Mouse (Mus musculus) forebrain, embryonic 16.5 days (tissue): ENCODE results near the gene Adar. TPM values are rescaled to one million over a fixed set of nuclear protein-coding genes. Genes with fewer than 3 reads are reported as not detected.

Experiments
- ATAC-seq: fragments of 200-750 bp; cut with Nextera tagmentation; 2 replicates; pipeline ENCODE4 v1.8.0; 2017; ENCODE audit warnings: mild to moderate bottlenecking, moderate library complexity
- H3K27ac ChIP-seq: fragments of 300-500 bp; sonication (generic); 2 replicates; pipeline ENCODE4 v1.5.1; 2014; ENCODE audit warnings: low read length, control low read depth
- H3K27me3 ChIP-seq: fragments of 300-500 bp; sonication (generic); replicated peaks from 2 replicates; pipeline ENCODE4 v1.6.1; 2014; ENCODE audit warnings: low read length; ENCODE audit not compliant: control insufficient read depth, insufficient read depth
- H3K36me3 ChIP-seq: fragments of 300-500 bp; sonication (generic); 2 replicates; pipeline ENCODE4 v1.6.1; 2014; ENCODE audit not compliant: control insufficient read depth, insufficient read depth
- H3K4me1 ChIP-seq: fragments of 300-500 bp; sonication (generic); replicated peaks from 2 replicates; pipeline ENCODE4 v1.6.1; 2014; ENCODE audit warnings: low read length; ENCODE audit not compliant: control insufficient read depth, insufficient read depth
- H3K4me2 ChIP-seq: fragments of 300-500 bp; sonication (generic); 2 replicates; pipeline ENCODE4 v1.6.1; 2014; ENCODE audit warnings: mild to moderate bottlenecking, low read length, control low read depth
- H3K4me3 ChIP-seq: fragments of 300-500 bp; sonication (generic); replicated peaks from 2 replicates; pipeline ENCODE4 v1.5.1; 2014; ENCODE audit warnings: mild to moderate bottlenecking, low read length, control low read depth
- H3K9ac ChIP-seq: fragments of 300-500 bp; sonication (generic); replicated peaks from 2 replicates; pipeline ENCODE4 v1.6.1; 2014; ENCODE audit warnings: low read depth, low read length, control low read depth
- H3K9me3 ChIP-seq: fragments of 300-500 bp; sonication (generic); 2 replicates; pipeline ENCODE4 v1.6.1; 2016; ENCODE audit warnings: low read length; ENCODE audit not compliant: control insufficient read depth
- WGBS: fragments of 180-500 bp; shearing (Covaris S2); extraction: QIAGEN DNeasy Blood & Tissue Kit; methylation state at CpG from one replicate; pipeline ENCODE4 v1.1.7; 2014; 5-methylcytosine and 5-hydroxymethylcytosine counted together
- polyA plus RNA-seq: library from polyadenylated mRNA; unstranded; fragments of >200 nt; fragmentation: Nextera tagmentation; extraction: Ambion mirVana; gene quantifications from 2 replicates; pipeline ENCODE4 v1.2.1, GENCODE M21; 2015

The Adar gene
- polyA plus RNA-seq, 1 experiment from 2014 or later = 33.4 TPM

GRCm38 (mm10) chr3:89764119-89764724, 49.4 kb downstream of the Adar start, which contains the start of gene Chrnb2:
Gene Chrnb2 (minus strand): TSS chr3:89764632.
- peak within 1 kb of the TSS; percentile 74 for H3K9ac ChIP-seq
- no peaks in the 10 kb centered on the region for H3K9me3 ChIP-seq
- under 1% methylated on average over 36 of the region's 36 CpGs for WGBS
- H3K4me1 ChIP-seq = peaks cover 28% of the 10 kb centered on the region
- peak within 1 kb of the TSS; percentile 65 for H3K4me3 ChIP-seq
- peak; percentile 75 for ATAC-seq
- H3K27me3 ChIP-seq = peaks cover 2% of the 10 kb centered on the region; the same call in 1 of the 2 replicates
- peak within 1 kb of the TSS; percentile 74 for H3K27ac ChIP-seq
- H3K4me2 ChIP-seq = peak within 1 kb of the TSS; percentile 76
- 0 out of 2 replicates have a peak, but pooled peaks cover 2% of the 10 kb centered on the region for H3K36me3 ChIP-seq

GRCm38 (mm10) chr3:89769584-89769983, 54.8 kb downstream of the Adar start:
- Histone ChIP-seq H3K27ac (no peak overlapping the region), H3K4me3 (no peak overlapping the region), H3K4me2 (no peak overlapping the region), H3K9ac (no peak overlapping the region), H3K9me3 (no peaks in the 10 kb centered on the region), H3K4me1 (peaks cover 26% of the 10 kb centered on the region), H3K27me3 (peaks cover 2% of the 10 kb centered on the region; the same call in 1 of the 2 replicates), H3K36me3 (no peaks in the 10 kb centered on the region)
- ATAC-seq = no peak
- 75% methylated on average over 7 of the region's 7 CpGs for WGBS

GRCm38 (mm10) chr3:89770425-89771002, 55.7 kb downstream of the Adar start:
- Histone ChIP-seq H3K27me3 (peaks cover 2% of the 10 kb centered on the region; the same call in 1 of the 2 replicates), H3K9ac (no peak overlapping the region), H3K36me3 (no peaks in the 10 kb centered on the region), H3K9me3 (no peaks in the 10 kb centered on the region), H3K4me1 (peaks cover 32% of the 10 kb centered on the region), H3K4me3 (no peak overlapping the region), H3K4me2 (no peak overlapping the region), H3K27ac (no peak overlapping the region)
- ATAC-seq = no peak
- WGBS = 59% methylated on average over 2 of the region's 2 CpGs

GRCm38 (mm10) chr3:89772588-89772967, 57.8 kb downstream of the Adar start:
- H3K27me3 ChIP-seq = no peaks in the 10 kb centered on the region
- H3K36me3 ChIP-seq = peaks cover 6% of the 10 kb centered on the region
- peak; percentile 65 for ATAC-seq
- H3K27ac ChIP-seq = peak overlapping the region; percentile 93
- peaks cover 33% of the 10 kb centered on the region for H3K4me1 ChIP-seq
- no peaks in the 10 kb centered on the region for H3K9me3 ChIP-seq
- WGBS = 0% methylated on average over 17 of the region's 17 CpGs
- peak overlapping the region; percentile 79 for H3K4me2 ChIP-seq
- peak overlapping the region; percentile 98 for H3K9ac ChIP-seq
- peak overlapping the region; percentile 92 for H3K4me3 ChIP-seq

GRCm38 (mm10) chr3:89772968-89773709, 58.3 kb downstream of the Adar start, which contains the start of gene Ube2q1:
Gene Ube2q1 (plus strand): TSS chr3:89773616.
- Histone ChIP-seq H3K36me3 (peaks cover 10% of the 10 kb centered on the region), H3K4me2 (peak within 1 kb of the TSS; percentile 79), H3K4me1 (peaks cover 33% of the 10 kb centered on the region), H3K9me3 (no peaks in the 10 kb centered on the region), H3K9ac (peak within 1 kb of the TSS; percentile 98), H3K27ac (peak within 1 kb of the TSS; percentile 93), H3K27me3 (no peaks in the 10 kb centered on the region), H3K4me3 (peak within 1 kb of the TSS; percentile 92)
- peak; percentile 96 for ATAC-seq
- under 1% methylated on average over 68 of the region's 90 CpGs for WGBS

- Histone ChIP-seq H3K4me3 (peak overlapping the region; percentile 92), H3K27ac (peak overlapping the region; percentile 93), H3K27me3 (no peaks in the 10 kb centered on the region), H3K9ac (peak overlapping the region; percentile 98), H3K9me3 (no peaks in the 10 kb centered on the region), H3K4me2 (peak overlapping the region; percentile 67), H3K36me3 (peaks cover 14% of the 10 kb centered on the region), H3K4me1 (peaks cover 33% of the 10 kb centered on the region)
- ATAC-seq = peak; percentile 21
- WGBS = 0% methylated on average over 29 of the region's 37 CpGs
Measured at GRCm38 (mm10) chr3:89773740-89774211, 59.0 kb downstream of the Adar start.

- Histone ChIP-seq H3K27ac (no peak overlapping the region), H3K9ac (peak overlapping the region; percentile 98), H3K27me3 (no peaks in the 10 kb centered on the region), H3K4me1 (peaks cover 33% of the 10 kb centered on the region), H3K4me2 (peak overlapping the region; percentile 67), H3K4me3 (peak overlapping the region; percentile 92), H3K36me3 (peaks cover 16% of the 10 kb centered on the region), H3K9me3 (no peaks in the 10 kb centered on the region)
- 50% methylated on average over 15 of the region's 15 CpGs for WGBS
- no peak for ATAC-seq
Measured at GRCm38 (mm10) chr3:89774236-89774960, 59.6 kb downstream of the Adar start.

- Histone ChIP-seq H3K36me3 (peaks cover 19% of the 10 kb centered on the region), H3K4me1 (peaks cover 29% of the 10 kb centered on the region), H3K27me3 (no peaks in the 10 kb centered on the region), H3K4me3 (no peak overlapping the region), H3K27ac (no peak overlapping the region), H3K4me2 (no peak overlapping the region), H3K9ac (no peak overlapping the region), H3K9me3 (no peaks in the 10 kb centered on the region)
- no peak for ATAC-seq
- WGBS = 78% methylated on average over 4 of the region's 4 CpGs
Measured at GRCm38 (mm10) chr3:89776001-89776400, 61.2 kb downstream of the Adar start.
